Mouse (Mus musculus): ENCODE measurements around the gene Prdm4.

Gene Prdm4

DNA sequence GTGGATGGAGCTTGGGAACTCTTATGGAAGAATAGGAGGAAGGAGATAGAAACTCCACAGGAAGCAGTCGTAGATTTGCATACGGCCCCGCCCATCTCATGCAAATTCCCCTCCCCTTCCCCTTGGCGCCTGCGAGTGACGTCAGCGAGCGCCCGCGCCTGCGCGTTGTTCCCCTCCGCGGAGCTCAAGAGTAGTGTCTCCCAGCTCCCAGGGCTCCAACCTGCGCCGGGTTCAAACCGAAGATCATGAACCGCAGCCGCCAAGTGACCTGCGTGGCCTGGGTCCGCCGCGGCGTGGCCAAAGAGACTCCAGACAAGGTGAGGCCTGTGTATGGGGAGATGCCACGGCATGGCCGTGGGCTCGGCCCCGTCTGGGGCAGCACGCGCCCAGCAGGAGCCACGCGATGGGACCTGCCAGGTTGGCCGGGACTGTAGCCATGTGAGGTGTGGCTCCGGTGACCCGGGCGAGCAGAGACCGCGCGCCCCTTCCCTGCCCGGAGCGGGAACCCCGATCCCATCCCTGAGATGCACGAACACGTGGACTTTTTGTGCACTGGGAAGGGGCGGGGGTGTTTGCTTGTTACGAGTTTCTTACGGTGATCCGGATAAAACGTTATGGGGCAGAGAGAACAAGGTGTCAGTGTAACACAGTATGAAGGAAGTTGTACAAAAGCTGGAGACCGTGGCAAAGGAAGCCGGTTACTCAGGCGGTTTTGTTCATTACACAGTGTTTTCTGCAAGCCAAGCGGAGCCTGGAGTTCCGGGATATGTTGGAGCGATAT, 45.1 kb downstream of the Prdm4 start:
- DNase-seq (ENCODE audit: low spot score), result peak; percentile 88

DNA sequence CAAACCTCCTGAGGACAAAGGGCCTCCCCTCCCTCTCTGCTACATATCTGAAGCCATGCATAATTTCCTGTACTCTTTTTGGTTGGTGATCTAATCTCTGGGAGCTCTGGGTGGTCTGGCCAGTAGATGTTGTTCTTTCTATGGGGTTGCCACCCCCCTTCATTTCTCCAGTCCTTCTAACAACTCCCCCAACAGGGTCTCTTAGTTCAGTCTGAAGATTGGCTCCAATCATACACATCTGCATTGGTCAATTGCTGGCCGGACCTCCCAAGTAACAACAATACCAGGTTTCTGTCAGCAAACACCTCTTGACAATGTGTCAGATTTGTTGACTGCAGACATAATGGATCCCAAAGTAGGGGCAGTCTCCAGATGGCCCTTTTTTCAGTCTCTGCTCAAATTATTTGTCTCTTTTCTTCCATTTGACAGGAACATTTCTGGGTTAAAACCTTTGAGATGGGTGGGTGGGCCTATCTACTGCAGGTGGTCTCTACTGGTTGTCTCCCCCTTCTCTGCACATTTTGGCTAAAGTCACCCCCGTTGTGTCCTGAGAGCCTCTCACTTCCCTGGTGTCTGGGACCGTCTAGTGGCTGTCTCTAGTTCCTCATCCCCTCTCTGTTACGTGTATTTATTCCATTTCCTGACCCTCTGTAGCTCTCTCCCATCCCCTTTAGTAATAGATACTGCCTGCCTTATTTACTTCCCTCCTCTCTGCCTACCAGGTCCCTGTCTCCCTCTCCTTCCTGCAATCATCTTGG, 70.7 kb downstream of the Prdm4 start:
- no peak for DNase-seq (ENCODE audit: low spot score)
